Mouse (Mus musculus) layer of hippocampus, adult 9-11 months (tissue): Measurements from ENCODE around the gene Psmb2.

Experiments
- DNase-seq: peaks from one replicate; pipeline ENCODE4 v3.0.0; 2022

Psmb2 gene

GRCm38 (mm10) chr4:126677054-126678003 is at the start of gene Psmb2:
Psmb2 (plus strand) TSS chr4:126677630.
- peak; percentile 96 for DNase-seq

- no peak for DNase-seq
Measured at GRCm38 (mm10) chr4:126631922-126632321, 45.5 kb upstream of the Psmb2 start.

- no peak for DNase-seq
Measured at GRCm38 (mm10) chr4:126632668-126633067, 44.8 kb upstream of the Psmb2 start.

- DNase-seq, result no peak
Measured at GRCm38 (mm10) chr4:126636330-126636729, 41.1 kb upstream of the Psmb2 start.

- DNase-seq, result peak; percentile 9
Measured at GRCm38 (mm10) chr4:126637446-126637845, 40.0 kb upstream of the Psmb2 start.

GRCm38 (mm10) chr4:126639339-126639738 is 38.1 kb upstream of the Psmb2 start:
- peak; percentile 44 for DNase-seq

GRCm38 (mm10) chr4:126641901-126642300 is 35.5 kb upstream of the Psmb2 start:
- DNase-seq, result peak; percentile 28

- no peak for DNase-seq
Measured at GRCm38 (mm10) chr4:126643815-126644214, 33.6 kb upstream of the Psmb2 start.

GRCm38 (mm10) chr4:126644333-126644963 is 33.0 kb upstream of the Psmb2 start:
- no peak for DNase-seq

GRCm38 (mm10) chr4:126647996-126648910 is 29.2 kb upstream of the Psmb2 start:
- DNase-seq, result no peak

- peak; percentile 39 for DNase-seq
Measured at GRCm38 (mm10) chr4:126653148-126653547, 24.3 kb upstream of the Psmb2 start.

- no peak for DNase-seq
Measured at GRCm38 (mm10) chr4:126655356-126655755, 22.1 kb upstream of the Psmb2 start.

GRCm38 (mm10) chr4:126661249-126661648 is 16.2 kb upstream of the Psmb2 start:
- peak; percentile 63 for DNase-seq

GRCm38 (mm10) chr4:126667075-126667474 is 10.4 kb upstream of the Psmb2 start:
- no peak for DNase-seq

GRCm38 (mm10) chr4:126682298-126682697 is 4.9 kb downstream of the Psmb2 start:
- DNase-seq, result no peak

- DNase-seq, result no peak
Measured at GRCm38 (mm10) chr4:126683084-126683483, 5.7 kb downstream of the Psmb2 start.

GRCm38 (mm10) chr4:126689457-126689856 is 12.0 kb downstream of the Psmb2 start:
- DNase-seq, result no peak

GRCm38 (mm10) chr4:126693021-126693420 is 15.6 kb downstream of the Psmb2 start:
- no peak for DNase-seq

- DNase-seq, result no peak
Measured at GRCm38 (mm10) chr4:126696908-126697307, 19.5 kb downstream of the Psmb2 start.

GRCm38 (mm10) chr4:126706630-126707438 is 29.4 kb downstream of the Psmb2 start:
- DNase-seq, result no peak

- DNase-seq, result no peak
Measured at GRCm38 (mm10) chr4:126707439-126707826, 30.0 kb downstream of the Psmb2 start.

GRCm38 (mm10) chr4:126732111-126732510 is 54.7 kb downstream of the Psmb2 start:
- no peak for DNase-seq
